Mouse (Mus musculus) neural tube, embryonic 11.5 days (tissue): ENCODE measurements at regions not wholly inside any gene's neighbourhood (a gene's known extent, or its start where the extent isn't known, plus 50 kb on each side); places are given as distances from the start of the nearest gene placed in this dataset.

Experiments used
- ATAC-seq: fragments of 200-750 bp; cut with Nextera tagmentation; 2 replicates; pipeline ENCODE4 v1.8.0; 2017; ENCODE audit warnings: moderate number of reproducible peaks, mild to moderate bottlenecking, moderate TSS enrichment, moderate library complexity; ENCODE audit not compliant: insufficient read depth, low FRiP score, low TSS enrichment
- DNase-seq: peaks from one replicate; pipeline ENCODE4 v3.0.0-alpha.2; 2015; ENCODE audit warnings: low spot score
- H3K27ac ChIP-seq: fragments of 300-500 bp; sonication (generic); 2 replicates; pipeline ENCODE4 v1.5.1; 2014; ENCODE audit warnings: low read depth, mild to moderate bottlenecking, low read length
- H3K27me3 ChIP-seq: fragments of 300-500 bp; sonication (generic); 2 replicates; pipeline ENCODE4 v1.6.1; 2014; ENCODE audit warnings: mild to moderate bottlenecking, low read length, mixed read lengths; ENCODE audit not compliant: control insufficient read depth, insufficient read depth
- H3K36me3 ChIP-seq: fragments of 300-500 bp; sonication (generic); 2 replicates; pipeline ENCODE4 v1.6.1; 2014; ENCODE audit warnings: mild to moderate bottlenecking, low read length, moderate library complexity, mixed read lengths; ENCODE audit not compliant: control insufficient read depth, insufficient read depth
- H3K4me1 ChIP-seq: fragments of 300-500 bp; sonication (generic); 2 replicates; pipeline ENCODE4 v1.6.1; 2014; ENCODE audit warnings: low read length, mixed read lengths; ENCODE audit not compliant: control insufficient read depth, insufficient read depth
- H3K4me2 ChIP-seq: fragments of 300-500 bp; sonication (generic); 2 replicates; pipeline ENCODE4 v1.6.1; 2014; ENCODE audit warnings: low read depth, mild to moderate bottlenecking, moderate library complexity
- H3K4me3 ChIP-seq: fragments of 300-500 bp; sonication (generic); 2 replicates; pipeline ENCODE4 v1.5.1; 2014; ENCODE audit warnings: low read depth, low read length
- H3K9ac ChIP-seq: fragments of 300-500 bp; sonication (generic); 2 replicates; pipeline ENCODE4 v1.6.1; 2014; ENCODE audit warnings: mild to moderate bottlenecking, low read length
- H3K9me3 ChIP-seq: fragments of 300-500 bp; sonication (generic); 2 replicates; pipeline ENCODE4 v1.6.1; 2016; ENCODE audit warnings: low read length; ENCODE audit not compliant: control insufficient read depth
- WGBS: fragments of 180-500 bp; shearing (Covaris S2); extraction: QIAGEN DNeasy Blood & Tissue Kit; methylation state at CpG from one replicate; pipeline ENCODE4 v1.1.7; 2014; 5-methylcytosine and 5-hydroxymethylcytosine counted together

GRCm38 (mm10) chr2:63828633-63829032, 269.2 kb downstream of the Fign start:
- no peaks in the 10 kb centered on the region for H3K36me3 ChIP-seq
- DNase-seq: no peak
- ATAC-seq: no peak

GRCm38 (mm10) chr2:63819440-63819839, 278.4 kb downstream of the Fign start:
- H3K4me2 ChIP-seq: 0 out of 2 replicates have a peak overlapping the region, but pooled peaks have one; percentile 3
- H3K27ac ChIP-seq: no peak overlapping the region
- no peaks in the 10 kb centered on the region for H3K27me3 ChIP-seq
- H3K9me3 ChIP-seq: no peaks in the 10 kb centered on the region
- 32% methylated on average over 8 of the region's 8 CpGs for WGBS
- H3K4me1 ChIP-seq: no peaks in the 10 kb centered on the region
- H3K4me3 ChIP-seq: no peak overlapping the region
- ATAC-seq (no peak), DNase-seq (no peak)
- H3K36me3 ChIP-seq: no peaks in the 10 kb centered on the region
- no peak overlapping the region for H3K9ac ChIP-seq

More at GRCm38 (mm10) chr2:63828633-63829032, 269.2 kb downstream of the Fign start:
- Histone ChIP-seq H3K9me3 (no peaks in the 10 kb centered on the region), H3K27me3 (no peaks in the 10 kb centered on the region), H3K27ac (no peak overlapping the region), H3K4me3 (no peak overlapping the region), H3K4me1 (no peaks in the 10 kb centered on the region), H3K9ac (no peak overlapping the region), H3K4me2 (no peak overlapping the region)
- 55% methylated on average over 3 of the region's 3 CpGs for WGBS
